Mouse (Mus musculus) kidney, embryonic 16.5 days (tissue): Measurements from ENCODE around the gene Fam217b. TPM values are rescaled to one million over a fixed set of nuclear protein-coding genes. Genes with fewer than 3 reads are reported as not detected.
A peak's percentile ranks its signal among the peaks of the same experiment; 100 is the strongest.

ENCODE experiments used
- ATAC-seq: fragments of 200-750 bp; cut with Nextera tagmentation; 2 replicates; pipeline ENCODE4 v1.8.0; 2017; ENCODE audit warnings: moderate TSS enrichment; ENCODE audit not compliant: low FRiP score, low TSS enrichment
- H3K27ac ChIP-seq: fragments of 300-500 bp; sonication (generic); 2 replicates; pipeline ENCODE4 v1.5.1; 2014; ENCODE audit warnings: low read length
- H3K27me3 ChIP-seq: fragments of 300-500 bp; sonication (generic); 2 replicates; pipeline ENCODE4 v1.6.1; 2014; ENCODE audit warnings: low read length, control low read depth, mixed read lengths; ENCODE audit not compliant: insufficient read depth
- H3K36me3 ChIP-seq: fragments of 300-500 bp; sonication (generic); 2 replicates; pipeline ENCODE4 v1.6.1; 2014; ENCODE audit warnings: low read length, control low read depth, mixed read lengths; ENCODE audit not compliant: insufficient read depth
- H3K4me1 ChIP-seq: fragments of 300-500 bp; sonication (generic); 2 replicates; pipeline ENCODE4 v1.6.1; 2014; ENCODE audit warnings: low read length, control low read depth, mixed read lengths; ENCODE audit not compliant: insufficient read depth
- H3K4me2 ChIP-seq: fragments of 300-500 bp; sonication (generic); replicated peaks from 2 replicates; pipeline ENCODE4 v1.6.1; 2014; ENCODE audit warnings: low read depth, low read length
- H3K4me3 ChIP-seq: fragments of 300-500 bp; sonication (generic); 2 replicates; pipeline ENCODE4 v1.5.1; 2014; ENCODE audit warnings: mild to moderate bottlenecking, low read length
- H3K9ac ChIP-seq: fragments of 300-500 bp; sonication (generic); replicated peaks from 2 replicates; pipeline ENCODE4 v1.6.1; 2014; ENCODE audit warnings: low read length
- H3K9me3 ChIP-seq: fragments of 300-500 bp; sonication (generic); 2 replicates; pipeline ENCODE4 v1.6.1; 2016; ENCODE audit warnings: low read length, control low read depth
- WGBS: fragments of 180-500 bp; shearing (Covaris S2); extraction: QIAGEN DNeasy Blood & Tissue Kit; methylation state at CpG from one replicate; pipeline ENCODE4 v1.1.7; 2014; 5-methylcytosine and 5-hydroxymethylcytosine counted together
- polyA plus RNA-seq: library from polyadenylated mRNA; unstranded; fragments of >200 nt; fragmentation: Nextera tagmentation; extraction: Ambion mirVana; gene quantifications from 2 replicates; pipeline ENCODE4 v1.2.1, GENCODE M21; 2015

Fam217b gene
- polyA plus RNA-seq, 1 experiment from 2014 or later: 5.6 TPM

DNA sequence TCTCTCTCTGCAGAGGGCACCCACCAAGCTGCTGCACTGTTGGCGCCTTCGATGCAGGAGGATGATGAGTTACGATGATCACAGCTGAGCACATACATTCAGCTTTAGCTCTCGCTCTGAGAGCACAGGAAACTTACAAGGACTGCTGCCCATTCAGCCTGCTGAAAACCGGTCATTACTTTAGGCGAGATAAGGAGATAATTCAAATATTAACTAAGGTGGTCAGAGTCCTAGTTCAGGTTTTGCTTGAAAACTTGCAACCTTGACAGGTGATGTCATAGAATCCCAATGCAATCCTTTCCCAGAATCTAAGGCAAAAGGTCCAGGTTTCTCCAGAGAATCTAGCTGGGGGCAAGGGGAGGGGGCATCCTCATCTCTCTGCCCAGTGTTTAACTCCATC lies 15.1 kb downstream of the Fam217b start:
- Histone ChIP-seq H3K9ac (no peak overlapping the region; the same call in 1 of the 2 replicates), H3K4me1 (peaks cover 7% of the 10 kb centered on the region), H3K36me3 (no peaks in the 10 kb centered on the region), H3K27ac (no peak overlapping the region), H3K4me2 (no peak overlapping the region), H3K9me3 (no peaks in the 10 kb centered on the region), H3K27me3 (no peaks in the 10 kb centered on the region), H3K4me3 (no peak overlapping the region)
- WGBS: 69% methylated on average over 6 of the region's 6 CpGs
- no peak for ATAC-seq

DNA sequence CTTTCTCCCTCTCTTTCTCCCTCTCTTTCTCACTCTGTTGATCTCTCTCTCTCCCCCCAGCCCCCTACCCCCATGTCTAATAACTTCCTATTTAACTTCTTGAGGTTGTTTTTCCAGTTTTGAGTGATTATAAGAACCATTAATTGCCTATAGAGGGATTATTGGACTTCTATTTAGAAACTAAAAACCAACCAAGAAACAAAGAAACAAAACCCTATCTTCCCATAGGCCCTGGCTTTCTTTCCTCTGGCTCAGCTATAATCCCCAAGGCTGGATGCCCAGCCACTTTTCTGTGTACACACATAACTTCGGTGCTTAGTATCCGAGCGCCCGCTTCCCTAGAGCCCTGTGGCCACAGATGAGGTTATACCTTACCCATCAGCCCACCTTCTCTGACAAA lies 15.9 kb downstream of the Fam217b start, which contains the start of gene Cdh26:
Gene Cdh26, plus strand, starts transcription at position 301 of the 400 bp plus-strand sequence.
- no peaks in the 10 kb centered on the region for H3K36me3 ChIP-seq
- no peak within 1 kb of the TSS for H3K4me3 ChIP-seq
- ATAC-seq: no peak
- H3K9ac ChIP-seq: no peak within 1 kb of the TSS; the same call in 1 of the 2 replicates
- WGBS: 98% methylated on average over 4 of the region's 4 CpGs
- H3K27ac ChIP-seq: no peak within 1 kb of the TSS
- peaks cover 7% of the 10 kb centered on the region for H3K4me1 ChIP-seq
- H3K9me3 ChIP-seq: no peaks in the 10 kb centered on the region
- H3K27me3 ChIP-seq: no peaks in the 10 kb centered on the region
- no peak within 1 kb of the TSS for H3K4me2 ChIP-seq

DNA sequence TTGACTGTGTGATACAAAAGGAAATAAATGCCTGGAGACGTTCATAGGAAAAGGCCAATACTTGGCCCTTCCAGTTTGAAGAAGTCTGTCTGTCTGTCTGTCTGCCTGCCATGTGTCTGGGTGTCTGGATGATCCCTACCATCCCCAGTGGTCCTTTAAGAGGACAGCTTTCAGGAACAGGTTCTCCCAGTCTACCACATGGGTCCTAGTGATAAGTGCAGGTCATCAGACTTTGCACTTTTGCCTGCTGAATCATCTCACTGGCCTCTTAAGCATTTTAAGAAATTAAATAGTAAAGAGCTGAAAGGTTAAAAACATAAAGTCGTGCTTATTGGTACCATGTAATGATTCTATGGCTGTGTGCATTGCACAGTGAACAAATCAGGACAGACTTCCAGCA lies 19.2 kb downstream of the Fam217b start:
- Histone ChIP-seq H3K27me3 (no peaks in the 10 kb centered on the region), H3K4me3 (no peak overlapping the region), H3K9ac (no peak overlapping the region), H3K36me3 (no peaks in the 10 kb centered on the region), H3K4me2 (no peak overlapping the region), H3K4me1 (peaks cover 7% of the 10 kb centered on the region), H3K9me3 (no peaks in the 10 kb centered on the region), H3K27ac (no peak overlapping the region)
- 72% methylated on average over 2 of the region's 2 CpGs for WGBS
- no peak for ATAC-seq

DNA sequence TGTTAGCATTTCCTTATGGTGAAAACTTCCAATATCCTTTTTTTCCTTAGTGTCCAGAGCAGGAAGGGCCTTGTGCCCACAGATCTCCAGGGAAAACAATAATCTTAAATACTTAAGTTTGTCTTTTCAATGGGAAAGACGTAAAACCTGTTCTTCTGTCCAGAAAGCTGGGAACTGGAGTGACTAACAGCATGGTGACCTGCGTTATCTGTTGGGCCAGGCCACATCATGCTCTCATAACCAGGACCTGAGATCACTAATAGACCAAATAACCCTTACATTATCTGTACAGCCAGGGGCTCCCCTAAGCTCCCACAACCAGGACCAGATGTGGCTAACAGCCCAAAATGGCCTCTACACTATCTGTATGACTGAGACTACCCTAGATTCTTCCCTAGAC lies 19.6 kb downstream of the Fam217b start:
- ATAC-seq: no peak
- no peaks in the 10 kb centered on the region for H3K27me3 ChIP-seq
- no peak overlapping the region for H3K27ac ChIP-seq
- H3K4me3 ChIP-seq: no peak overlapping the region
- WGBS: 83% methylated on average over 2 of the region's 2 CpGs
- peaks cover 7% of the 10 kb centered on the region for H3K4me1 ChIP-seq
- no peak overlapping the region for H3K4me2 ChIP-seq
- H3K36me3 ChIP-seq: no peaks in the 10 kb centered on the region
- no peaks in the 10 kb centered on the region for H3K9me3 ChIP-seq
- no peak overlapping the region for H3K9ac ChIP-seq

DNA sequence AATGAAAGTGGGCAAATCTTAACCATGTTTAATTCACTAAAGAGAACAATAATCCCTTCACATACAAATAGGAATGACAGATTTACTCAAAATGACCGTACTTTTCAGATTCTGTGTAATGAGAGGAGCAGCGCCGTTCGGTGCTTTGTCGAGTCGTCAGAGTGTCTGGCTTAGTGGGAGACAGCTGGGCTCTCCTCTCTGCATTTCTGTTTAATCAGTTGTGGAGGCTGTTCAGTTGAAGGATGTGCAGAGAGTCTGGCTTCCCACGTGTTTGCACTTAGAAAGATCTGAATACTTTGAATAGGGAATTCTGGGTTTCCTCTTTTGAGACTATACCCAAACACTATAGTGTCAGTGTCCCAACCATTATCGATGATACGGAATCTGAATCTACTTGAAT lies 23.0 kb downstream of the Fam217b start:
- Histone ChIP-seq H3K4me1 (no peaks in the 10 kb centered on the region), H3K4me3 (no peak overlapping the region), H3K4me2 (no peak overlapping the region), H3K27me3 (no peaks in the 10 kb centered on the region), H3K36me3 (no peaks in the 10 kb centered on the region), H3K9me3 (0 out of 2 replicates have a peak, but pooled peaks cover 3% of the 10 kb centered on the region), H3K9ac (no peak overlapping the region), H3K27ac (no peak overlapping the region)
- no peak for ATAC-seq
- WGBS: 66% methylated on average over 9 of the region's 9 CpGs

DNA sequence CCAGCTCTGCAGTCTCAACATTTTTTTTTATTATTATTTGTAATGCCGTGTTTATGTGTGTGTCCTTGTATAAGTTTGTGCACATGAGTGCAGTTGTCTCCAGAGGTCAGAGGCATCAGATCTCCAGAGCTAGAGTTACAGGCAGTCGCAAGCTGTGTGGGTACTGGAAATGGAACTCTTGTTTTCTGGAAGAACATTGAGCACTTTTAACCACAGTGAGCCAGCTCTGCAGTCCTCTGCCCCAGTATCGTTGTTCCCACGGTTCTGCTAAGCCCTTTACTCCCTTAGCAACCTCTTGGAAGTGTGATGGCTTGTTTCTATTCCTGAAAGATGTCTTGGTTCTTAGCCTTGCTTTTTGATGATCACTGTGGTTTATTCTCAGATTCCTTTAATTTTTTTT lies 35.1 kb downstream of the Fam217b start:
- 64% methylated on average over 4 of the region's 4 CpGs for WGBS
- Histone ChIP-seq H3K4me3 (no peak overlapping the region), H3K4me1 (no peaks in the 10 kb centered on the region), H3K4me2 (no peak overlapping the region), H3K9me3 (no peaks in the 10 kb centered on the region), H3K27me3 (no peaks in the 10 kb centered on the region), H3K36me3 (no peaks in the 10 kb centered on the region), H3K27ac (no peak overlapping the region), H3K9ac (no peak overlapping the region)
- no peak for ATAC-seq

DNA sequence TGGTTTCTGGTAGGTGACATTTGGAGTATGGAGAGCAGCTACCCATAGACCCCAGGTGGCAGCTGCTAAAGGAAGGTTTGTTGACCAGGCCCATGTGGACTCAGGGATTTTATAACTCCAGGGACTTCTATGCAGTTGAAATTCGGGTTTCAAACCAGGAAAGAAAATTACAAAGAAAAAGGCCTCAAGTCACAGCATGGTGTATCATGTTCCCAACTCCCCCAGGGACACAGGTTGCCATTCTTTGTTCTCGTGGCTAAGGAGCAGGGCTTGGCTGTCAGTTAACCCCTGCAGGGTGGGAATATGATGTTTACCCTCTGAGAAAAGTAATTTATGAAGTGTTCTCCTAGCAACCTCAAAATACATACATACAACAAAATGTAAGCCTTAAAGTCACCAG lies 35.9 kb downstream of the Fam217b start:
- no peaks in the 10 kb centered on the region for H3K27me3 ChIP-seq
- WGBS: 15% methylated on average over 2 of the region's 2 CpGs
- no peak for ATAC-seq

DNA sequence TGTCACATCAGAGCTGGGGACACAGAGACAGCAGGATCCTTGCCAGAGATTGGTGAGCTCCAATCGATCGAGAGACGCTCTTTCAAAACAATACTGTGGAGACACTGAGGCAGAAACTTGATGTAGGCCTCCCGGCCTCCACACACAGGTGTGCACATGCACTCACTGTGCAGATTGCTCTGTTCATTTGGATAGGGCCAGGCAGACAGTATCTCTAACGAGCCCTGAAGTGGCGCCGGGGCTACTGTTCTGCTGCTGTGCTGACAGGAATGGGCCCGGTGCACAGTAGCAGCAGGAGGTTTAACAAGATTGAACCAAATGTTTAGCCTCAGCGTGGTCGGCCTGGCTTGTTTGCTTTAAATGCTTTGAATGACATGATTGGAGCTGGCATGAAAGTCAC lies 36.6 kb downstream of the Fam217b start:
- no peak for ATAC-seq
- Histone ChIP-seq H3K27me3 (no peaks in the 10 kb centered on the region), H3K9ac (no peak overlapping the region), H3K36me3 (no peaks in the 10 kb centered on the region), H3K27ac (no peak overlapping the region), H3K4me1 (peaks cover 12% of the 10 kb centered on the region), H3K4me3 (no peak overlapping the region), H3K4me2 (no peak overlapping the region), H3K9me3 (no peaks in the 10 kb centered on the region)
- WGBS: 69% methylated on average over 10 of the region's 10 CpGs

More for the DNA sequence above, 35.9 kb downstream of the Fam217b start:
- Histone ChIP-seq H3K27ac (no peak overlapping the region), H3K4me3 (no peak overlapping the region), H3K9ac (no peak overlapping the region), H3K9me3 (no peaks in the 10 kb centered on the region), H3K4me2 (no peak overlapping the region), H3K36me3 (no peaks in the 10 kb centered on the region), H3K4me1 (peaks cover 7% of the 10 kb centered on the region)

DNA sequence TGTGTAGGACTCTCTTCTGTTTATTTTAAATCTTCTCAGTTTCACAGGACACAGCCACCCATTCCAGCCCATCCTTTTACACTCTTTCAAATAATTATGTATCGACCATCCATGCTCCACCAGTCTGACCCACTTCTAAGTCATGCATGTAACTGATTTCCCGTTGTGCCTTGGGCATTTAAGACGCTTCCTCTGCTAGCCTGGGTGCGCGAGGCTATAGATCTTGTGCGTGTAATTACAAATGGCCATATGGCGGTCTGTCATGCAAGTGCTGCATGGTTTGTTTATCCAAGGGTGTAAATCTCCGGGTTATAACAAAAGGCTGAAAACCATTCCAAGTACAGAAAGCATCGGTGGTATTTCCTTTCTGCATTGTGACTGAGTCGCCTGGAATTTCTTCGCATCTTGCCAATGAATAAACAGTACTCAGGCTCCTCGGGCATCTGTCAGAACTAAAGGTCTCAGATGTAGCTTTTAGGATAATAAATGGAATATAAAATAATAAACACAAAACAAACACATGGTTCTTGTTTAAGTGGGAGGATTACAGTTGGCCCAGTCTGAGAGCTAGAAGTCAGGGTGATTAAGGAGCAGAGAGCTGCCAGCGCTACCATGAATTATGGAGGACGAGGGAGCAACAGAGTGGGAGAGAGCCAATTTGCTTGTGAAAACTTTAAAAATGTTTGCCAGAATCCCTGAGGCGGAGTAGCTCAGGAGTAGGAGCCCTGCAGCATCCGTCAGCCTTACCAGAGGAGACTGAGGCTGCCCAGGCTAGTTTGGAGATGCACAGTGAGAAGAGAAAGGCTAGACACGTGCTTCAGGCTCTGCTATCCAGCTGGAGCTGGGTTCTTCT lies 40.6 kb downstream of the Fam217b start:
- 0 out of 2 replicates have a peak overlapping the region, but pooled peaks have one; percentile 14 for H3K4me3 ChIP-seq
- no peak overlapping the region for H3K9ac ChIP-seq
- no peaks in the 10 kb centered on the region for H3K27me3 ChIP-seq
- peak overlapping the region; percentile 46 for H3K4me2 ChIP-seq
- no peaks in the 10 kb centered on the region for H3K9me3 ChIP-seq
- H3K27ac ChIP-seq: peak overlapping the region; percentile 88
- ATAC-seq: peak; percentile 93
- peaks cover 12% of the 10 kb centered on the region for H3K4me1 ChIP-seq
- WGBS: 2% methylated on average over 17 of the region's 17 CpGs
- H3K36me3 ChIP-seq: no peaks in the 10 kb centered on the region

DNA sequence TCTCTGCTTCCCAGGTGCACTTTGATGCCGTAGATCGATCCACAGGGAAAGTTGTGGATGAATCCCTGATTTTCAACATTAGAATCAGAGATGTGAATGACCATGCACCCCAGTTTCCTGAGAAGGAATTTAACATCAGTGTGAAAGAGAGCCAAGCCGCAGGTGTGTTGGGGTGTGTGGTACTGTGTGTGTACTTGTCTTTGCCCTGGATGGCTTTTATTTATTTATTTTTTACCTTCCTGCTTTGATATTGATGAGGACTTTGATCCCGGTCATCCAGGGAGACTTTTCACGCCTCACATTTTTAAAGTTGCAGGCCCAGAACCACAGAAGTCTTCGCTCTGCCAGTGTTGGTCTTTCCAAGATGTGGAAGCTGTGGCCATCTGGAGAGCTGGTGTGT lies 43.1 kb downstream of the Fam217b start:
- H3K9me3 ChIP-seq: no peaks in the 10 kb centered on the region
- H3K9ac ChIP-seq: no peak overlapping the region
- no peaks in the 10 kb centered on the region for H3K27me3 ChIP-seq
- ATAC-seq: no peak
- H3K27ac ChIP-seq: no peak overlapping the region
- WGBS: 92% methylated on average over 6 of the region's 6 CpGs
- H3K4me1 ChIP-seq: peaks cover 18% of the 10 kb centered on the region
- no peak overlapping the region for H3K4me3 ChIP-seq
- no peak overlapping the region for H3K4me2 ChIP-seq
- H3K36me3 ChIP-seq: no peaks in the 10 kb centered on the region
